Mouse (Mus musculus) neural tube, embryonic 10.5 days (tissue): Measurements from ENCODE around the gene Adrm1.
"Not testable (repeated sequence)": the region's sequence is repeated elsewhere in the genome, so short reads cannot be mapped to it uniquely, and the experiment has no call there.

ENCODE experiments used
- DNase-seq: peaks from one replicate; pipeline ENCODE4 v3.0.0-alpha.2; 2017; ENCODE audit warnings: low spot score; ENCODE audit errors: extremely low spot score

Adrm1 gene

GRCm38 (mm10) chr2:180170806-180171521 lies at the start of gene Adrm1:
Gene Adrm1 (plus strand): TSS chr2:180171485.
- peak; percentile 99 for DNase-seq

- DNase-seq, result no peak
These were observed 47.1 kb upstream of the Adrm1 start for GRCm38 (mm10) chr2:180124192-180124591.

- no peak for DNase-seq
These were observed 45.1 kb upstream of the Adrm1 start for GRCm38 (mm10) chr2:180126195-180126594.

- no peak for DNase-seq
These were observed 43.6 kb upstream of the Adrm1 start for GRCm38 (mm10) chr2:180127675-180128074.

- DNase-seq, result no peak
These were observed 38.1 kb upstream of the Adrm1 start for GRCm38 (mm10) chr2:180133231-180133630.

- DNase-seq, result no peak
These were observed 37.4 kb upstream of the Adrm1 start for GRCm38 (mm10) chr2:180133911-180134310.

GRCm38 (mm10) chr2:180135414-180135813 lies 35.9 kb upstream of the Adrm1 start:
- no peak for DNase-seq

- DNase-seq, result no peak
These were observed 25.2 kb upstream of the Adrm1 start for GRCm38 (mm10) chr2:180146091-180146490.

- no peak for DNase-seq
These were observed 23.9 kb upstream of the Adrm1 start for GRCm38 (mm10) chr2:180147379-180147778.

- DNase-seq, result no peak
These were observed 22.7 kb upstream of the Adrm1 start for GRCm38 (mm10) chr2:180148551-180148950.

- DNase-seq, result no peak
These were observed 16.5 kb upstream of the Adrm1 start for GRCm38 (mm10) chr2:180154796-180155195.

- no peak for DNase-seq
These were observed 12.7 kb upstream of the Adrm1 start for GRCm38 (mm10) chr2:180158627-180159026.

GRCm38 (mm10) chr2:180165855-180166254 lies 5.4 kb upstream of the Adrm1 start:
- no peak for DNase-seq

GRCm38 (mm10) chr2:180166869-180167268 lies 4.4 kb upstream of the Adrm1 start:
- no peak for DNase-seq

- no peak for DNase-seq
These were observed 1.0 kb upstream of the Adrm1 start for GRCm38 (mm10) chr2:180170151-180170805.

GRCm38 (mm10) chr2:180171522-180172070 lies 311 bp downstream of the Adrm1 start:
- DNase-seq, result no peak

- DNase-seq, result no peak
These were observed 867 bp downstream of the Adrm1 start for GRCm38 (mm10) chr2:180172152-180172551.

- no peak for DNase-seq
These were observed 1.9 kb downstream of the Adrm1 start for GRCm38 (mm10) chr2:180173163-180173562.

- not testable (repeated sequence) for DNase-seq
These were observed 2.4 kb downstream of the Adrm1 start for GRCm38 (mm10) chr2:180173711-180174110.

- DNase-seq, result no peak
These were observed 2.8 kb downstream of the Adrm1 start for GRCm38 (mm10) chr2:180174121-180174520.

GRCm38 (mm10) chr2:180175725-180176124 lies 4.4 kb downstream of the Adrm1 start:
- no peak for DNase-seq

- no peak for DNase-seq
These were observed 10.3 kb downstream of the Adrm1 start for GRCm38 (mm10) chr2:180181542-180181941.
